Mouse (Mus musculus): ENCODE data around the gene Mlph. TPM values are rescaled to one million over a fixed set of nuclear protein-coding genes. Genes with fewer than 3 reads are reported as not detected.
A peak's percentile ranks its signal among the peaks of the same experiment; 100 is the strongest.

Gene Mlph
- total RNA-seq, 2 experiments from 2014 or later: 0.51 to 0.64 TPM

DNA sequence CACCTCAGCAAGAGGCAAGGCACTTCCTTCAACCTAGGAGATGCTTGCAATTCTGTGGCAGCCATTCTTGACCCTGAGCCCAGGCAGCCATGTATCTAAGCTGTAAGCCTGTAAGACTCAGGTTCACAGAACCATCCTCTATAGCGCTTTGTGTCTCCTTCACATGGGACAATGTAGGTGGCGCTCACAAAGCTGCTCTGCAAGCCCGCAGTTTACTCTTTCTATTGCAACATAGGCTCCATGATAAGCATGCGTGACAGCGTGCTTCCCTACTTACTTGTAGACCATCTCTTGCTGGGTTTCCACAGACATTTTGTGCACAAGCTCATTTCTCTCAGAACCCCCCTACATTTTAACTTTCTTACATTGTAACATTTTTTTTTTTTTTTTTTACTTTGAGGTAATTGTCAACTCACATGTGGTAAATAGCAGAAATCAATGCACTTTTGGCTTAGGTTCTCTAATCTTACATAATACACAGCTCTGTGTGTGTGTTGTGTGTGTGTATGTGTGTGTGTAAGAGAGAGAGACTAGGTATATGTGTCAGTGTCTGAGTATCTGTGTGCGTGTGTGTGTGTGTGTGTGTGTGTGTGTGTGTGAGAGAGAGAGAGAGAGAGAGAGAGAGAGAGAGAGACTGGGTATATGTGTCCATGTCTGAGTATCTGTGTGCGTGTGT lies 10.0 kb upstream of the Mlph start:
- no peak for DNase-seq (ENCODE audit: low spot score in 2 of 2)
- intact Hi-C loops (cut with DNase I): no loop called here

DNA sequence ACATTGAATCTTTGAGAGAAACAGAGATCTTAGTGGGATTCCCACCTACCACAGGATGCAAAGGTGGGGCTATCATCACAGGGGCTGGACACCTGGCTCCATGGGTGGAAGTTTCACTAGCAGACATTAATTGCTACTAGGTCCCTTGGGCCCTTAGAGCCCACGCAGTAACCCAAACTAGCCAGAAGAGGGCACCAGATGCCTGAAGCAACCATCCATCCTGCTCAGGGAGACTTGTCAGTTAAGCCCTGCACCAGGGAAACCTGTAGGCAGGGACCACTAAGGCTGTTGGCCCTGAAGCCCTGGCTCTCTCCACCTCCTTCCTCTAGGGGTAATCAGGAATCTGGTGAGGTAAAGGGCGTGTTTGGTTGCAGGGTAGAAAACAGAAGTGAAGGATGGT lies 8.5 kb upstream of the Mlph start:
- DNase-seq (ENCODE audit: low spot score in 2 of 2): peak; percentile 57 to 64
- intact Hi-C loops (cut with DNase I): loop anchor here (2.0 kb wide), 1 partner anchor 52 kb away; no protein-coding TSS in a partner anchor

DNA sequence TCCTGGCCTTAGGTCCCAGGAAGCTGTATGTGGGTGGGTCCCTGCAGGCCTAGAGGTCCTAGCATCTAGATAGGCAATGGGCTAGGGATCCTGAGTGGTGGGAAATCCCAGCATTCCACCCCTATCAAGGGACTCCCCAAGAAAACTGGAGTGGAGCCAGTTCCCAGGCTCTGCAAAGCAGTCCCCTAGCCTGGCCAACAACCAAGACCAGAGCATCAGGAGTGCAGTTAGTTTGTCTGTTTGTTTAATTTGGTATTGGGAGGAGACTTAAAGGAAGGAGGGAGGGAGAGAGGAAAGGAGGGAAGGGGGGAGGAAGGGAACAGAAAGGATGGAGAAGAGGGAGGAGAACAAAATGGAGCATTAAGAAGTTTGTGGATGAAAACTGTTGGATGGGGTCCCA lies 5.7 kb upstream of the Mlph start:
- intact Hi-C loops (cut with DNase I): no loop called here
- DNase-seq (ENCODE audit: low spot score in 2 of 2): no peak

DNA sequence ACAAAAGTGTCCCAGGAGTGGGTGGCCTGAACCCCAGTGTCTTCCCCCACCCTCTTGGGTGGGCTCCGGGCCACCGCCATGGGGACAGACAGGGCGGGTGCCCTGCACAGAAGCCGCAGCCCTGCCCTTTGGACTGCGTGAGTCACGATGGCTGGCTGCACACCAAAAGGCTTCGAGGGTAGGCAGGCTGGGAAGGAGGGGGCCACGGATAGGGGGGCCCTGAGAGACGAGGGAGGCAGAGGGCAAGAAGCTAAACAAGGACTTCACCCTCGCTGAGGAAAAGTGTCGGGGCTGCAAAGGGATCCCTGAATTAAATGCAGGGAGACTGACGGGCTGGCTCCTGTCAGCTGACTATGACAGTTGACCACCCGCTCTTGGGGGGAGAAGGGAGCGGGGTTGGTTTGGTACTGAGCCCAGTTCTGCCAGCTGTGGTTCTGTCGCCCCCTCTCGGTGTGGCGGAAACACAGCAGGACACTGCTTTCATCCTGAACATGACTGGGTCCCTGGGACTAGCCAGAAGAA lies 5.2 kb upstream of the Mlph start:
- intact Hi-C loops (cut with DNase I): no loop called here
- DNase-seq (ENCODE audit: low spot score in 2 of 2): no peak

DNA sequence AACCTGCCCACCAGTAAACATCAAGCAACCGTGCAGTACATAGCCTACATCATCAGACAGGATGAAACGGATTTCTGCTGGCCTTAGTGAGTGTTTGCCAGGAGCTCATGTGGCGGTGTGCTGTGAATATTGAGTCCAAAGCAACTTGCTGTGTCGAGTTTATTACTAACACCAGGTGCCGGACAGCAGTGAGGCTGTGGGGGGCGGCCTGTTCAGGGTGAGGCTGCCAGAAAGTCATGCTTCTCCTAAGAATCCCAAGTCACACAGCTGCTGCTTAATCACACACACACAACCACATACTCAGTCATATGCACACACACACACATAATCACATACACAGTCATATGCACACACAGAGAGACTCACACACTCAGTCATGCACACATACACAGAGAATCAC lies 1.7 kb upstream of the Mlph start:
- intact Hi-C loops (cut with DNase I): no loop called here
- no peak for DNase-seq (ENCODE audit: low spot score in 2 of 2)

DNA sequence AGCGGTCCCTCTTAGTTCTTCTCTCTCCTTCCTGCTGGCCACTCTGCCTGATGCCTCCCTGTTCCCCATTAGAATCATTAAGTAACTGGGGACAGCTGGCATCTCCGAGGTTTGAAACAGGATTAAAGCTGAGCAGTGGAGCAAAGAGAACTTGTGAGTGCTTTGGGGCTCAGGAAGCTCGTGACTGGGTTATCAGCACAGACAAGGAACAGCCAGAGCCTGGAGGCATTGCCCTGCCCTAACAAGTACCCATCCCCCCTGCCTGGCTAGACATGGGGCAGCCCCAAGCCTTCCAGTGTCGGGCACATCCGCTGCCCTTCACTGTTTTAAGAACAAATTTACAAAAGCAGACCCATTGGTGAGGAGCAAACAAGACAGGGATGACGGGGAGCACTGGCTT lies 2.6 kb downstream of the Mlph start:
- no peak for DNase-seq (ENCODE audit: low spot score in 2 of 2)
- intact Hi-C loops (cut with DNase I): no loop called here

DNA sequence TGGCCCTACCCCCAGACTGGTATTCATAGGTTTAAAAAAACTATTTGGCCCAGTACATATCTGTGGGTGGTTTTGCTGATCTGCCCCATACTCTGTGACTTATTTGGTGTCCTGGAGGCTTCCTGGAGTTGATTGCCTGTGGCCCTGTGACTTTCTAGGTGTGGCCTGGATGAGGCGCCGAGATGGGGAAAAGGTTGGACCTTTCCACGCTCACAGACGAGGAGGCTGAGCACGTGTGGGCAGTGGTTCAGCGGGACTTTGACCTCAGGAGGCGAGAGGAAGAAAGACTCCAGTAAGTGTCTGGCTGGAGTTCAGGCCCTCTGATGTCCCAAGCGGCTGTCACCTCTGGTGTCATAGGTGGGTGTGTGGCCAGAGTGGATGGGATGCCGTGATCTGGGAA lies 6.8 kb downstream of the Mlph start:
- intact Hi-C loops (cut with DNase I): no loop called here
- no peak for DNase-seq (ENCODE audit: low spot score in 2 of 2)

DNA sequence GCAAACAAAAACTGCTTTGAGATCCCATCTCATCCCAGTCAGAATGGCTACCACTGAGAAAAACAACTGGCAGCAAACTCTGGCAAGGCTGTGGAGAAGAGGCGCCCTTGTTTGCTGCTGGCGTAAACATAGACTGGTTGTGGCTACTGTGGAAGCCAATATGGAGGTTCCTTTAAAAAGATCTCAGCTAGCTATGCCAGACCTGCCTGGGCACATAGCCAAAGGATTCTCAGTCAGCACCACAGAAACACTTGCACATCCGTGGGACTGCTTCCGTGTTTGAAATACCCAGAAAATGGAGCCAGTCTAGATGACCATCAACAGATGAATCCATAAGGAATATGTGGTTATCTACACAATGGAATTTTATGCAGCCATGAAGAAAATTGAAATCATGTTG lies 11.1 kb downstream of the Mlph start:
- DNase-seq (ENCODE audit: low spot score in 2 of 2): peak; percentile 30 to 55
- intact Hi-C loops (cut with DNase I): no loop called here

DNA sequence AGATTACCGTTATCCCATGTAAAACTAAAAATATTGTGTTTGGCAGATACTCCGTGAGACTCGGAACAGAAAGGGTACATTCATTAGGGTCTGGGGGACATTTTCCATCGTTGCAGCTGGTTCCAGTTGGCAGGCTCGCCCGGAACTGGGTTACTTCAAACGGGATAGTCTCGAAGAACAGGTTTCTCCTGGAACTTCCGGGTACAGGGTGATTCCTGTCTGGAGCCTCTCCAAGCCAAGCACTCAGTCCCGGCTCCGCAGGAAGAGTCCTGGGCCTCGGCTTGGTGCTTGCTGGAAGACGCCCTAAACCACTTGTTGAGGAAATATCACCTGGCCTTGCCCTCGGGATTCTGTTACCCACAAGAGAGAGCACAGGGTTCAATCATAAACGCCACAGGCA lies 12.4 kb downstream of the Mlph start:
- DNase-seq (ENCODE audit: low spot score in 2 of 2): no peak

DNA sequence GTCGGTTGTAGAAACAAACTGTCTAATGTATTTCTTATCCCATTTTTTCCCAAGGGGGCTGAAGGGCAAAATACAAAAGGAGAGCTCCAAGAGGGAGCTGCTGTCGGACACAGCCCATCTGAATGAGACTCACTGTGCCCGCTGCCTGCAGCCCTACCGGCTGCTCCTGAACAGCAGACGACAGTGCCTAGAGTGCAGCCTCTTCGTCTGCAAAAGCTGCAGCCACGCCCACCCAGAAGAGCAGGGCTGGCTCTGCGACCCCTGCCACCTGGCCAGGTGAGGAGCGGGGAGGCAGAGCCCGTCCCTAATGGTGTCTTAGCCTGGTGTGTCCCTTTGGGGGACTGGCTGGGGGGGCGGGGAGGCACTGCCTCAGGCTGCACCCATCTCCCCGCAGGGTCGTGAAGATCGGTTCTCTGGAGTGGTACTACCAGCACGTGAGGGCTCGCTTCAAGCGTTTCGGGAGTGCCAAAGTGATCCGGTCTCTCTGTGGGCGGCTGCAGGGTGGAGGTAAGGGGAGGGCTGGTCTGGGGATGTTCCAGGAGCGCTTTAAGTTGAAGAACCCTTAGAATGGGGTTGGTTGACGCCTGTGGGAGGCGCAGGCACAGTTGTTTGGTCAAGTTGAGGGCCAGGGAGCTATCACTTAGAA lies 13.2 kb downstream of the Mlph start:
- intact Hi-C loops (cut with DNase I): loop anchor here (2.0 kb wide), 1 partner anchor 29 kb away; no protein-coding TSS in a partner anchor
- no peak for DNase-seq (ENCODE audit: low spot score in 2 of 2)

More for the DNA sequence above, 12.4 kb downstream of the Mlph start:
- intact Hi-C loops (cut with DNase I): no loop called here

DNA sequence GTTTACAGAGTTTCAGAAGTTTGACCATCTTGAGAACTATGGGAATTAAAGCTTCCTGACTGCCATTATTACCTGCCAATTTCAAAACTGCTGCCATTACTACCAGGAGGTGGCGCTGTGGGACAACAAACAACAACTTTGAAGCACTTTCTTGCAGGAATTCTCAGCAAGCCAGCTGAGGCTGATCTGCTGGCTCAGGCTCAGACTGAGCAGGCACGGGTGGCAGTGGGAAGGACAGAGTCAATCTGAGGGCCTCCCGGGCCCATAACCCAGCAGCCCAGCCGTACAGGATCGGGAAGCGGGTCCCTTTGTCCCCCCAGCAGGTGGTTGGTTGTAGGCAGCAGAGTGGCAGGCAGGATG lies 13.7 kb downstream of the Mlph start:
- peak; percentile 91 for DNase-seq (ENCODE audit: low spot score in 2 of 2)
- intact Hi-C loops (cut with DNase I): loop anchor here (2.0 kb wide), 1 partner anchor 28 kb away; no protein-coding TSS in a partner anchor

DNA sequence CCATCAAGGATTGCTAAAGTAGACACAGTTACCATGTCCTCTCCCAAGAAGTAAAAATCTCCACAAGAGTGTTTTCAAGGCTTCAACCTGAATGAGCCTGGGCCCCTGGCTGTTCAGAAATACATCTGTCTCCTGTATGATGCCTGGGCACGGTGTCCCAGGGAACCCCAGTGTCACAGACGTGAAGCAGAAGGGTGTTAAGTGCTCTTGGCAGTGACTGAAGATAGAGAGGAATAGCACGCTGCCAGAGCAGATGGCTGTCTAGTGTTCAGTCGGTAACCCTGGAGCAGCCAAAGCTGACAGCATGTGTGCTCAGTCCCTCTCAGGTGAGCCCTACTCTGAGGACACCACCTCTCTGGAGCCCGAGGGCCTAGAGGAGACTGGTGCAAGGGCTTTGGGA lies 18.1 kb downstream of the Mlph start:
- intact Hi-C loops (cut with DNase I): no loop called here
- peak in 1 of 2 experiments; percentile 27 for DNase-seq (ENCODE audit: low spot score in 2 of 2)

DNA sequence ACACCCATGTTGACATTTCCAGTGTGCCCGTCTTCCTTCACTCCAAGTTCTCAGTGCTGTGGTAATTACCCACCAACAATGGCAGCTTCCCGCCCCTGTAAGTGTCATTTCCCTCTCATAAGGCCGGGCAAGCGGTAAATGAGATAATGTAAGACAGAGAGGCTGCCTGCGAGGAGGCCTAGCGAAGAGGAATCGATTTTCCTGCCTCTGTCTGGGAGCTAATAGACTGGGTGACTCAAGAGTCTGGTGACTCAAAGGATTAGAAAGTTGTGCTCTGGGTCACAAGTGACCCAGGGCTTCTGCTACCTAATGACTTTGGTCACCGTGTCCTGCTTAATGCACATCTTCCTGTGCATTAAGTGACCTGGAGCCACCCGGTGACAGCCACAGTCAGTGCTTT lies 22.1 kb downstream of the Mlph start:
- intact Hi-C loops (cut with DNase I): no loop called here

DNA sequence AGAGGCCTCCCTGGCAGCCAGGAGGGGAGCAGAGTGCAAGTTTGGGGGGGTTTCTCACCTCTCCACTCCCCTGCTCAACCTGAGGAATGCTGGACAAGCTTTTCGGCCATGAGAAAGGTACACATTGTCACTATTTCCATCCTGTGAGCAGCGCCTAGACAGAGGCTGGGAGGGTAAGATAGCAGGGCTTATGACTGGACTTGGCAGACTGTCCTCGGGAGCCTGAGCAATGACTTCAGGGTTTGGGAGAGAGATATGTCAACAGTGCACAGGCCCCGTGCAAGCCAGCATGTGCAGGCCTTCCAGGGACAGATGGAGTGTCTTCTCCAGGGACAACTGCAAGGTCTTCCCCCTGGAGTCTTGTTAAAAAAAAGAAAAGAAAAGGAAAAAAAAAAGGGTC lies 25.1 kb downstream of the Mlph start:
- DNase-seq (ENCODE audit: low spot score in 2 of 2): no peak
- intact Hi-C loops (cut with DNase I): no loop called here

More for the DNA sequence above, 22.1 kb downstream of the Mlph start:
- no peak for DNase-seq (ENCODE audit: low spot score in 2 of 2)

DNA sequence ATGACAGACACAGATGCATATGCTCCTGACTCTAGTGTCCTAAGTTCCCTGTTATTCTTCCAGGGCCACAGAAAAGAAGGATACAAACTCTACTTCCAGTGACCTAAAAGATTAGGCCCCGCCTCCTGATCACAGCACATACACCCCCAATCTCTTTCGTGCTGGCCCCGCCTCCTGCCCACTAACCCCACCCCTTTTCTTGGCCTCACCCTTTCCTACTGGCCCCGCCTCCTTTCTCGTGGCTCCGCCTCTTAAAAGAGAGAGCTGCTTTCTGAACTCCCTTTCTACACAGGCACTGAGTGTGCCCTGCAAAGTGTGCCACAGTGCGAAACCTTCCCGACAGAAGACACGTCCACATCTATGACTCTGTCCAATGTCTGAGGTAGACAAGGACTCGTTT lies 30.3 kb downstream of the Mlph start:
- intact Hi-C loops (cut with DNase I): no loop called here
- no peak for DNase-seq (ENCODE audit: low spot score in 2 of 2)

DNA sequence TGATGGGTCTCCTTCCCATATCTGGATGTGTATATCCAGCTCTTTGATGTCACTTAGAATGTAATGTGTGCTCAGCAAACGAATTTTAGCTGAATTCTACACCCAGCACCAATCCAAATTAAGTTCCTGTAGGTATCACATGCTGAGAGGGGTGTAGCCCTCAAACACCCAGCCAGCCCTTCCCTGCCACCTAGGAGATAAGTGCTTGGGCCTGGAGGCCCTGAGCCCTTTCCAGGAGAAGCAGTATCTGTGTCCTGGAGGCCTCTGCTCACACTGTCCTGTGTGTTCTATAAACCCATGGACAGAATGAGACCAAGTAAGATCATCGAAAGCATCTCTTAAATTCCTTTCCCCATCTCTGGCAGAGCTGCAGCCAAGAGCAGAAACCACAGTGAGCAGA lies 32.4 kb downstream of the Mlph start:
- no peak for DNase-seq (ENCODE audit: low spot score in 2 of 2)
- intact Hi-C loops (cut with DNase I): no loop called here

DNA sequence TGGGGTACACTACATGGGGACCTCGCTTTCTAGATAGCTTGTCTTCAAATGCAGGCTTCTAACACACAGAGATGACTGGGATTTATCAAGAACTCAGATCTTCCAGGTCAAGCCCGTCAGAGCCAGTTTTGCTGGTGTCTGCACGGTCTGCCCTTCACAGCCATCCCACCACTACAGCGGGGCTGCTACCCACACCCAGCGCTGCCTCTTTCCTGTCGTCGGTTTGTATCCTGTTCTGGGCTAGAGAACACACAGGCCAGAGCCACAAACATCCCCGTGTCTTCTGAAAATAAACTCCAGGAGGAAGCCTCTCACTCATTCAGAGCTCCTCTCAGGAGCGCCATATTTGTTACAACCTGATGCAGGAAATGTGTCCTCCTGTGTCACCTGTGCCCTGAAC lies 34.4 kb downstream of the Mlph start:
- no peak for DNase-seq (ENCODE audit: low spot score in 2 of 2)

DNA sequence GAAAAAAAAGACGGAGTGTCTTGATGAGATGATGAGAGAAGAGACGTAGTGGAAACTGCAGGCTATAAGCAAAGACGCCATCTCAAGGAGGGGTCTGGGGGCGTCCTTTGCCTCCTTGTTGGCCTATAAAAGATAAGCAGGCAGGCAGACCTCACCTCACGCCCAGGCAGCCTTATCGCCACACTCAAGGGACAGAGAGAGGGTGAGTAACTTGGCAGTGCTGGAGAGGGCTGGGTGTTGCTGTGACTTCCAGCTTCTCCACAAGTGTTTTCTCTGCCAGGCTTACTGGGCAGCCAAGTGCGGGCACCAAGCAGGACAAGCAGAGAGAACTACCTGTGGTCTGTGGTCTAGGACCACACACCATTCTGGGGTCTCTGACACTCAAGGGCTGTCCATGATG lies 36.8 kb downstream of the Mlph start:
- no peak for DNase-seq (ENCODE audit: low spot score in 2 of 2)
- intact Hi-C loops (cut with DNase I): loop anchor here (10.0 kb wide), 1 partner anchor 107 kb away; the partner anchor contains the start of gene Col6a3

More for the DNA sequence above, 34.4 kb downstream of the Mlph start:
- intact Hi-C loops (cut with DNase I): no loop called here

DNA sequence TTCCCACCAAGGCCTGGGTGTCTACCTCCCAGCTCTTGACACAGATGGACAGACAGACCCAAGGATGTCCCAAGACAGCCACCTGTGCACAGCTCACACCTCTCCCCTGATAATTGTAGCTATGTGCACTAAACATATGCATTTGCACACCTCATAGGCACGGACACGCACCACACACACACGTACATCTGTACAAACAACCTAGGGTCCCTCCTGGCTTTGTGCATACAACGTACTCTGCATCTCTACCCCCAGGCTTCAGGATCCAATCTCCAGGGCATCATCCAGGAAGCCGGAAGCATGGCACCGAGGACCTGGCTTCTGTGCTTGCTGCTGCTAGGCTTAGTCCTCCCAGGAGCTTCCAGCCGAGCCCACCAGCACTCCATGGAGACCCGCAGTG lies 37.9 kb downstream of the Mlph start, which contains the start of gene Prlh:
Gene Prlh, plus strand, starts transcription at position 301 of the 400 bp plus-strand sequence.
- intact Hi-C loops (cut with DNase I): loop anchor here (10.0 kb wide), 1 partner anchor 108 kb away; the partner anchor contains the start of gene Col6a3
- DNase-seq (ENCODE audit: low spot score in 2 of 2): no peak

DNA sequence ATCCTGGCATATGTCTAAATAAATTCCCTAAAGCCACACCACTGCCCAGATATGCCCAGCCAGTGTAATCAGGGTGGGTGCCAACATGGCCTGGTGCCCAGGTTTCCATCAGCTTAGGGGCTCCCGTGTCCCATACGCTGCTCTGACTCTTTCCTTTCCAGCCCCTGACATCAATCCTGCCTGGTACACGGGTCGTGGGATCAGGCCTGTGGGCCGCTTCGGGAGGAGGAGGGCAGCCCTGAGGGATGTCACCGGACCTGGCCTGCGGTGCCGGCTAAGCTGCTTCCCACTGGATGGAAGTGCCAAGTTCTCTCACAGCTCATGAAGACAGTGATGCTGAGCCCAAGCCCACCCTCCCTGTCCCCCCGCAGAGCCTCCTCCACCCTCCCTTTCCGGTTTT lies 38.8 kb downstream of the Mlph start:
- intact Hi-C loops (cut with DNase I): loop anchor here (10.0 kb wide), 1 partner anchor 109 kb away; the partner anchor contains the start of gene Col6a3
- DNase-seq (ENCODE audit: low spot score in 2 of 2): no peak

Data from left cerebral cortex, postnatal 14 days (tissue).